Mouse (Mus musculus) liver, embryonic 14.5 days (tissue): ENCODE measurements at regions not wholly inside any gene's neighbourhood (a gene's known extent, or its start where the extent isn't known, plus 50 kb on each side); places are given as distances from the start of the nearest gene placed in this dataset.

Source experiments
- ATAC-seq: fragments of 200-750 bp; cut with Nextera tagmentation; 2 replicates; pipeline ENCODE4 v1.8.0; 2017; ENCODE audit warnings: moderate number of reproducible peaks, mild to moderate bottlenecking, moderate library complexity; ENCODE audit not compliant: insufficient read depth
- DNase-seq, 3 experiments: peaks; one replicate each; pipeline ENCODE4 v3.0.0-alpha.2; 2012 to 2013; ENCODE audit warnings: low read depth in 3 of 3, low spot score in 3 of 3
- H3K27ac ChIP-seq: fragments of 300-500 bp; sonication (generic); 2 replicates; pipeline ENCODE4 v1.5.1; 2014; ENCODE audit warnings: moderate library complexity, mild to moderate bottlenecking, control low read depth, inconsistent platforms
- H3K27me3 ChIP-seq: fragments of 300-500 bp; sonication (generic); 2 replicates; pipeline ENCODE4 v1.6.1; 2014; ENCODE audit warnings: mild to moderate bottlenecking, low read length, moderate library complexity; ENCODE audit not compliant: control insufficient read depth, insufficient read depth
- H3K36me3 ChIP-seq: fragments of 300-500 bp; sonication (generic); replicated peaks from 2 replicates; pipeline ENCODE4 v1.6.1; 2014; ENCODE audit warnings: low read depth; ENCODE audit not compliant: control insufficient read depth, insufficient read depth
- H3K4me1 ChIP-seq, 2 experiments: fragments of 200-500 bp in 1 of 2; fragments of 300-500 bp in 1 of 2; sonication (generic) in 1 of 2; replicated peaks; 2 replicates each; pipeline ENCODE4 v1.6.1; 2012 to 2014; ENCODE audit warnings: antibody characterized with exemption in 1 of 2, inconsistent platforms in 1 of 2, low read length in 1 of 2; ENCODE audit not compliant: control insufficient read depth in 2 of 2, insufficient read depth in 2 of 2
- H3K4me2 ChIP-seq: fragments of 300-500 bp; sonication (generic); 2 replicates; pipeline ENCODE4 v1.6.1; 2014; ENCODE audit warnings: low read depth, mild to moderate bottlenecking, control low read depth, moderate library complexity
- H3K4me3 ChIP-seq, 2 experiments: fragments of 200-500 bp in 1 of 2; fragments of 300-500 bp in 1 of 2; sonication (generic) in 1 of 2; 2 replicates each; pipeline ENCODE4 v1.5.1; 2012 to 2014; ENCODE audit warnings: low read depth in 2 of 2, low read length in 2 of 2, mild to moderate bottlenecking in 2 of 2, control low read depth in 1 of 2, inconsistent platforms in 1 of 2, moderate library complexity in 1 of 2; ENCODE audit not compliant: insufficient read depth in 1 of 2
- H3K9ac ChIP-seq: fragments of 300-500 bp; sonication (generic); replicated peaks from 2 replicates; pipeline ENCODE4 v1.6.1; 2014; ENCODE audit warnings: mild to moderate bottlenecking, control low read depth, moderate library complexity
- H3K9me3 ChIP-seq: fragments of 300-500 bp; sonication (generic); 2 replicates; pipeline ENCODE4 v1.6.1; 2016; ENCODE audit warnings: low read length, mixed read lengths; ENCODE audit not compliant: control insufficient read depth
- CTCF ChIP-seq: IDR thresholded peaks from 2 replicates; pipeline ENCODE4 v1.5.1; 2016; ENCODE audit warnings: antibody characterized with exemption, low read depth, control low read depth
- EP300 ChIP-seq: IDR thresholded peaks from 2 replicates; pipeline ENCODE4 v1.6.1; 2016; ENCODE audit warnings: antibody characterized with exemption, low read depth
- WGBS: fragments of 180-500 bp; shearing (Covaris S2); extraction: QIAGEN DNeasy Blood & Tissue Kit; methylation state at CpG from one replicate; pipeline ENCODE4 v1.1.7; 2014; ENCODE audit not compliant: insufficient replicate concordance; 5-methylcytosine and 5-hydroxymethylcytosine counted together

DNA sequence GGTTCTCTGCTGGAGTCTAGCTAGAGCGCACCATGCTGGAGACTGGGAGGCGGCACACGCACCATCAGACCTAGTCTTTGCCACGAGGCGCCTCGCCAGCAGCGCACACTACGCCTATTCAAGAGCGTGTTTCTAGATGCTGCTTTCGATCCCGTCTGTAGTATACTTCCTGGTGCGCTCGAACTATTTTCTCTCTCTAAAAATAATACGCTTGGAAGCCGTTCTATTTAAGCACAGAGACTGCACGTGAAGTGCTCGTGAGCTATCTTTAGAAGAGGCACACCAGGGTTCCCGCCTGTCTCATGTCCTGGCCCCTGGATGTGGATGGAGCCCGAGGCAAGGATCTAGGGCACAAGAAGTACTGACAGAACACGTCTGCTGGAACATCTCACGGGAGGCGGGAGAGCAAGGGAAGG is 87.4 kb upstream of the Pcbd1 start:
- 79% methylated on average over 22 of the region's 22 CpGs for WGBS
- H3K9ac ChIP-seq = no peak overlapping the region
- no peak overlapping the region for H3K27ac ChIP-seq
- H3K9me3 ChIP-seq = no peaks in the 10 kb centered on the region
- no peaks in the 10 kb centered on the region for H3K27me3 ChIP-seq
- H3K36me3 ChIP-seq = no peaks in the 10 kb centered on the region
- no peak for TF ChIP-seq EP300
- no peak for TF ChIP-seq CTCF
- DNase-seq (no peak), ATAC-seq (no peak)
- H3K4me1 ChIP-seq = no peaks in the 10 kb centered on the region
- no peak overlapping the region for H3K4me3 ChIP-seq
- H3K4me2 ChIP-seq = no peak overlapping the region

- H3K9ac ChIP-seq = no peak overlapping the region
- DNase-seq (no peak), ATAC-seq (no peak)
- H3K27me3 ChIP-seq = no peaks in the 10 kb centered on the region
- H3K36me3 ChIP-seq = no peaks in the 10 kb centered on the region
- H3K9me3 ChIP-seq = no peaks in the 10 kb centered on the region
- no peaks in the 10 kb centered on the region for H3K4me1 ChIP-seq
- 54% methylated on average over 9 of the region's 9 CpGs for WGBS
- no peak overlapping the region for H3K4me3 ChIP-seq
- H3K4me2 ChIP-seq = no peak overlapping the region
- TF ChIP-seq CTCF = no peak
- no peak for TF ChIP-seq EP300
- no peak overlapping the region for H3K27ac ChIP-seq
These were observed 91.7 kb upstream of the Pcbd1 start for GRCm38 (mm10) chr10:60997393-60997792.

- ATAC-seq = no peak
These were observed 93.1 kb upstream of the Pcbd1 start for GRCm38 (mm10) chr10:60995908-60996640.

GRCm38 (mm10) chr10:60985109-60985576 is 104.0 kb upstream of the Pcbd1 start:
- WGBS = 15% methylated on average over 10 of the region's 10 CpGs
- Histone ChIP-seq H3K9ac (no peak overlapping the region), H3K4me3 (no peak overlapping the region), H3K9me3 (no peaks in the 10 kb centered on the region), H3K4me2 (no peak overlapping the region), H3K4me1 (no peaks in the 10 kb centered on the region), H3K27me3 (no peaks in the 10 kb centered on the region), H3K36me3 (no peaks in the 10 kb centered on the region), H3K27ac (no peak overlapping the region)
- ATAC-seq = no peak
- TF ChIP-seq EP300 (no peak), CTCF (peak; percentile 42)
- DNase-seq = no peak

More at GRCm38 (mm10) chr10:60995908-60996640, 93.1 kb upstream of the Pcbd1 start:
- Histone ChIP-seq H3K4me2 (no peak overlapping the region), H3K27me3 (no peaks in the 10 kb centered on the region), H3K4me3 (no peak overlapping the region), H3K36me3 (no peaks in the 10 kb centered on the region), H3K4me1 (no peaks in the 10 kb centered on the region), H3K9me3 (no peaks in the 10 kb centered on the region), H3K27ac (no peak overlapping the region), H3K9ac (no peak overlapping the region)
- no peak for TF ChIP-seq CTCF
- TF ChIP-seq EP300 = no peak
- DNase-seq = no peak
- 69% methylated on average over 9 of the region's 9 CpGs for WGBS

GRCm38 (mm10) chr10:60981770-60982169 is 107.4 kb upstream of the Pcbd1 start:
- Histone ChIP-seq H3K36me3 (no peaks in the 10 kb centered on the region), H3K4me3 (no peak overlapping the region), H3K27ac (no peak overlapping the region), H3K27me3 (no peaks in the 10 kb centered on the region), H3K9me3 (no peaks in the 10 kb centered on the region), H3K4me1 (no peaks in the 10 kb centered on the region), H3K9ac (no peak overlapping the region), H3K4me2 (no peak overlapping the region)
- no peak for TF ChIP-seq CTCF
- TF ChIP-seq EP300 = no peak
- ATAC-seq = no peak
- 56% methylated on average over 6 of the region's 6 CpGs for WGBS
- no peak for DNase-seq
